Mouse (Mus musculus) E14TG2a.4 (cell line): Measurements from ENCODE around the gene Ranbp9.

Source experiments
- CTCF ChIP-seq: conservative IDR thresholded peaks from 2 replicates; pipeline ENCODE4 v1.5.1; 2014; ENCODE audit warnings: low read length
- POU5F1 ChIP-seq: IDR thresholded peaks from 2 replicates; pipeline ENCODE4 v1.6.1; 2014; ENCODE audit warnings: low read length, borderline replicate concordance

GRCm38 (mm10) chr13:43428436-43428835, 52.6 kb downstream of the Ranbp9 start:
- TF ChIP-seq CTCF (no peak), POU5F1 (no peak)
